Mouse (Mus musculus) MEL (cell line): Measurements from ENCODE around the gene Glo1.

Experiments
- CTCF ChIP-seq, 3 experiments: IDR thresholded peaks in 2 of 3; conservative IDR thresholded peaks in 1 of 3; 2 replicates each; pipeline ENCODE4 v1.5.1; 2011 to 2012; ENCODE audit warnings: low read length in 3 of 3, low read depth in 2 of 3, mild to moderate bottlenecking in 2 of 3, improper control_type of control experiment in 1 of 3, inconsistent platforms in 1 of 3, mixed read lengths in 1 of 3, moderate library complexity in 1 of 3; ENCODE audit not compliant: control insufficient read depth in 1 of 3, insufficient read depth in 1 of 3, poor library complexity in 1 of 3, severe bottlenecking in 1 of 3
- ETS1 ChIP-seq: IDR thresholded peaks from 2 replicates; pipeline ENCODE4 v1.6.1; 2012; ENCODE audit warnings: low read depth, mild to moderate bottlenecking, inconsistent platforms, low read length, improper control_type of control experiment, moderate library complexity
- MYB ChIP-seq: IDR thresholded peaks from 2 replicates; pipeline ENCODE4 v1.6.1; 2011; ENCODE audit warnings: mild to moderate bottlenecking, low read depth, low read length, improper control_type of control experiment
- POLR2A ChIP-seq, 2 experiments: IDR thresholded peaks; 2 replicates each; pipeline ENCODE4 v1.6.1; 2011 to 2012; ENCODE audit warnings: low read length in 2 of 2, mild to moderate bottlenecking in 2 of 2, control low read depth in 1 of 2, improper control_type of control experiment in 1 of 2, low read depth in 1 of 2, moderate library complexity in 1 of 2; ENCODE audit not compliant: control insufficient read depth in 1 of 2, insufficient read depth in 1 of 2, poor library complexity in 1 of 2

DNA sequence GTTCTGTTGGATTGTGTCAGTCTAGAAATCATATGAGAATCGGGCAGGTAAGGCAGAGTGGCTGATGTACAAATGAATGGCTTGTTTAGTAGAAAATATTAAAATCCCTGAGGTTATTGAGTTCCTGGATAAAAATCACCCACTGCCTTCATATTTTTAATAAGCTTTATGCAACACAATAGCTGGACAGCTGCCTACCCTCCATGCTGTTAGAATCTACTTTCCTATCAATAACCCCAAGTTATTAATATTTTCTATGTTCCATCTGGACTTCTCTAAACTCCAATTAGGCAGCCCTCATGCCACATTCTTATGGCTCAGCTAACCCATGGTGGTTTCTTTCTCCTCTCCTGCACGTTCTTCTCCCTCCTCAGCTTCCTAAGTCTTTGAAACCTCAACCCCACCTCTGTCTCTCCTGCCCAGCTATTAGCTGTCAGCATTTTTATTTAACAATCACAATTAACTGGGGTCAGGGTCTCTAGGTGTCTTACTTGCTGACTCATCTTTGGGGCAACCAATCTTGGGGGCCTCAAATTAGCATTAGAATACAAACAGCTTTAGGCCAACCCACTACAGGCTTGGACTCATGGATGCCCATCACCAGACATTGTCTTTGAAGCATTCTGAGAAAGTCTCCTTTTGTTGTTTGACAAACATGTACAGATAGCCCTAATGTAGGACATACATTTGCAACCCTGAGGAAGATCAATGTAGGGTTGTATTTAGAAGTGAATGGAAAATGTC, 43.2 kb downstream of the Glo1 start:
- TF ChIP-seq ETS1: no peak
- TF ChIP-seq POLR2A (IDR thresholded peaks at IDR 0.05; ENCODE audit: control insufficient read depth in 1 of 2, insufficient read depth in 1 of 2, low read depth in 1 of 2, low read length in 2 of 2, poor library complexity in 1 of 2): no peak
- no peak for TF ChIP-seq CTCF (IDR thresholded peaks at IDR 0.05 in 2 of 3, conservative IDR thresholded peaks at IDR 0.05 in 1 of 3; ENCODE audit: control insufficient read depth in 1 of 3, insufficient read depth in 1 of 3, low read depth in 2 of 3, low read length in 3 of 3, poor library complexity in 1 of 3, severe bottlenecking in 1 of 3)
- no peak for TF ChIP-seq MYB
